Mouse (Mus musculus) liver, postnatal 0 days (tissue): Measurements from ENCODE around the gene Bag6. TPM values are rescaled to one million over a fixed set of nuclear protein-coding genes. Genes with fewer than 3 reads are reported as not detected.

Experiments
- ATAC-seq: fragments of 200-750 bp; cut with Nextera tagmentation; 2 replicates; pipeline ENCODE4 v1.8.0; 2017; ENCODE audit warnings: mild to moderate bottlenecking, moderate library complexity
- DNase-seq: peaks from one replicate; pipeline ENCODE4 v3.0.0-alpha.2; 2016
- H3K27ac ChIP-seq: fragments of 300-500 bp; sonication (generic); 2 replicates; pipeline ENCODE4 v1.5.1; 2014; ENCODE audit warnings: antibody characterized with exemption, moderate library complexity, mild to moderate bottlenecking, low read depth
- H3K27me3 ChIP-seq: fragments of 300-500 bp; sonication (generic); 2 replicates; pipeline ENCODE4 v1.6.1; 2014; ENCODE audit warnings: low read length, control low read depth, mixed read lengths; ENCODE audit not compliant: insufficient read depth
- H3K36me3 ChIP-seq: fragments of 300-500 bp; sonication (generic); replicated peaks from 2 replicates; pipeline ENCODE4 v1.6.1; 2014; ENCODE audit warnings: mild to moderate bottlenecking, control low read depth, low read length, moderate library complexity, mixed read lengths; ENCODE audit not compliant: insufficient read depth
- H3K4me1 ChIP-seq: fragments of 300-500 bp; sonication (generic); 2 replicates; pipeline ENCODE4 v1.6.1; 2014; ENCODE audit warnings: antibody characterized with exemption, mild to moderate bottlenecking, control low read depth; ENCODE audit not compliant: insufficient read depth
- H3K4me2 ChIP-seq: fragments of 300-500 bp; sonication (generic); 2 replicates; pipeline ENCODE4 v1.6.1; 2014; ENCODE audit warnings: low read depth, mild to moderate bottlenecking, low read length, moderate library complexity, mixed read lengths
- H3K4me3 ChIP-seq: fragments of 300-500 bp; sonication (generic); 2 replicates; pipeline ENCODE4 v1.5.1; 2014; ENCODE audit warnings: low read depth, low read length
- H3K9ac ChIP-seq: fragments of 300-500 bp; sonication (generic); replicated peaks from 2 replicates; pipeline ENCODE4 v1.6.1; 2014; ENCODE audit warnings: mild to moderate bottlenecking, moderate library complexity
- H3K9me3 ChIP-seq: fragments of 300-500 bp; sonication (generic); 2 replicates; pipeline ENCODE4 v1.6.1; 2016; ENCODE audit warnings: mild to moderate bottlenecking, control low read depth, low read length, mixed read lengths
- CTCF ChIP-seq: sonication (generic); IDR thresholded peaks from 2 replicates; pipeline ENCODE4 v1.5.1; 2016; ENCODE audit warnings: antibody characterized with exemption, low read depth
- EP300 ChIP-seq: IDR thresholded peaks from 2 replicates; pipeline ENCODE4 v1.6.1; 2016; ENCODE audit warnings: antibody characterized with exemption, low read depth, mild to moderate bottlenecking
- WGBS: fragments of 180-500 bp; shearing (Covaris S2); extraction: QIAGEN DNeasy Blood & Tissue Kit; methylation state at CpG from one replicate; pipeline ENCODE4 v1.1.7; 2014; ENCODE audit not compliant: insufficient replicate concordance; 5-methylcytosine and 5-hydroxymethylcytosine counted together
- polyA plus RNA-seq: library from polyadenylated mRNA; unstranded; fragments of >200 nt; fragmentation: Nextera tagmentation; extraction: Ambion mirVana; gene quantifications from 2 replicates; pipeline ENCODE4 v1.2.1, GENCODE M21; 2015

Bag6 gene
- polyA plus RNA-seq, 1 experiment from 2014 or later: 19.7 TPM

DNA sequence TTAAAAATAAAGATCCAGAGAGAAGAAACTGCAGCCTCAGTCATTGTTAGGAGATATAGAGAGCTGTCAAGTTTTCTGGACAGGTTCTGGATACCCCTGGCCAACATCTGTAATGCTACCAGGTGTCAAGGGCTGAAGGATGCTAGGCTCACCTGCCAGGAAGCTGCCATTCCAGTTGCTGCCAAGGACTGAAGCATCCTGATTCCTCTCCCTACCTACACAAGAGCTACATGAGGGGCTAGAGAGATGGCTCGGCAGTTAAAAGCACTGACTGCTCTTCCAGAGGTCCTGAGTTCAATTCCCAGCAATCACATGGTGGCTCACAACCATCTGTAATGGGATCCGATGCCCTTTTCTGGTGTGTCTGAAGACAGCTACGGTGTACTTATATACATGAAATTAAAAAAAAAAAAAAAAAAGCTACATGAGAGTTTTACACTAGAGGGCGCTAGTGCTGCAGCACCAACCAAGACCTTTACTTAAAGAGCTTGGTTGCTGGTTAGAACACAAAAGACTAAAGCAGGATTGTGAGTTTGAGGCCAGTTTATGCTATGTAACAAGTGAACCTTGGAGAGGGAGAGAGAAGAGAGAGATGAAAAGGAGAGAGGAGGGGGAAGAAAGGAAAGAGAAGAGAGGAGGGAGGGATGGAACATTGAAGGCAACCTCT, 33.7 kb downstream of the Bag6 start:
- TF ChIP-seq EP300 (no peak), CTCF (peak; percentile 79)
- Histone ChIP-seq H3K27ac (no peak overlapping the region), H3K4me2 (no peak overlapping the region), H3K4me1 (peaks cover 11% of the 10 kb centered on the region), H3K4me3 (no peak overlapping the region), H3K36me3 (no peaks in the 10 kb centered on the region), H3K27me3 (no peaks in the 10 kb centered on the region), H3K9me3 (no peaks in the 10 kb centered on the region), H3K9ac (no peak overlapping the region)
- ATAC-seq (no peak), DNase-seq (no peak)
- WGBS: 13% methylated on average over 4 of the region's 4 CpGs

DNA sequence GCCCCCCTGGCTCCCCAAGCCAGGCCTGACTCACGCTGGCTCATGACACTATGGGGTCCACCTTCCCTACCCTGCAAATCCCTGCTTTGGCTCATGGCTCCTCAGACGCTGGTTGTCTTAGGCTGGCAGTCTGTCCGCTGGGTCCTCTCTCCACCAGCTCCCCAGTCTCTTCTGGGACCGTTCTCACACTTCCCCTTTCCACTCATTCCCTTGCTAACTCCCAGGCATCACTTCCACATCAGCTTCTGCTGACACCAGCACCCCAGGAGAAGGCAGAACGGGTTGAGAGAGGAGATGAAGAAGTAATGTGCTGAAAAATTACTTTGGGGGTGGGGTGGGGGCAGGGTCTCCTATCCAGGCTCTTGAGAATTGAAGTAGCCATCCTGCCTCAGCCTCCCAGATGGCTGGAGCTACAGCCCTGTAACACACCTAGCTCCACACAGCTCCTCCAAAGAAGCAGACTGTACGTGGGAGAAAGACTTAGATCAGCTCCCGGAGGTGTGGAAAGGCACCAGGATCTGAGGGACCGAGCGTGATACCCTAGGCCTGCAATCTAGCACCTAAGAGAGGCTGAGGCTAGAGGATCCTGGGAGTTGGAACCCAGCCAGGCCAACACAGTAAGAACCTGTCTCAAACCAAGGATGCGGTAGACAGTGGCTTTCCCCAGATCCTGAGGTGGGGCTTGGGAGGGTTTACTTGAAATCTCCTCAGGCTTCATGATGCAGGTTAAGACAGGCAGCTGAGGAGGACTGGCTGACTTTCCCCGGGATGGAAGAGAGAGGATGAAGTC, 37.7 kb downstream of the Bag6 start:
- no peaks in the 10 kb centered on the region for H3K36me3 ChIP-seq
- WGBS: 53% methylated on average over 11 of the region's 11 CpGs
- H3K4me1 ChIP-seq: 0 out of 2 replicates have a peak, but pooled peaks cover 4% of the 10 kb centered on the region
- ATAC-seq (peak; percentile 24; the same call in 1 of the 2 replicates), DNase-seq (no peak)
- H3K27ac ChIP-seq: peak overlapping the region; percentile 64
- no peaks in the 10 kb centered on the region for H3K9me3 ChIP-seq
- H3K4me3 ChIP-seq: no peak overlapping the region
- peak overlapping the region; percentile 20; the same call in 1 of the 2 replicates for H3K4me2 ChIP-seq
- TF ChIP-seq CTCF: no peak
- TF ChIP-seq EP300: no peak
- no peak overlapping the region for H3K9ac ChIP-seq
- no peaks in the 10 kb centered on the region for H3K27me3 ChIP-seq

DNA sequence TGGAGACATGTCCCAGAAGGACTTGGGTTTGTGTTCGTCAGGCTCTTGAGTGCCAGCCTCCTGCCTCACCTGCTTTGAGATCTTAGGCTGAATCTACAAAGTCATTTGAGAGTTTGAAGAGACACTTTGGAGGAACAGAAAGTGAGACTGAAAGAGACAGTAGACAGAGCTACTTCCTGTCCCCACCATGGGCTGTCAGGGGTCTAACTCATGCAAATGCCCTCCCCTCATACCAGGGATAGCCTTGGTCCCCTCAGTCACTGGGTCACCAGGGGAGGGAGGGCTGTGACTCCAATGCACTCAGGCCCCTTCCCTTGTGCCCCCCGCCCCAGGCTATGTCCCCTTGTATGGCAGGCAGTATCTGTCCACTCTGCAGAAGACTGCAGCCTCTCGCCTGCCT, 38.4 kb downstream of the Bag6 start:
- no peak overlapping the region for H3K9ac ChIP-seq
- 55% methylated on average over 3 of the region's 3 CpGs for WGBS
- TF ChIP-seq EP300 (no peak), CTCF (no peak)
- ATAC-seq (no peak), DNase-seq (no peak)
- H3K36me3 ChIP-seq: no peaks in the 10 kb centered on the region
- no peak overlapping the region for H3K4me3 ChIP-seq
- H3K4me2 ChIP-seq: 0 out of 2 replicates have a peak overlapping the region, but pooled peaks have one; percentile 20
- 0 out of 2 replicates have a peak, but pooled peaks cover 4% of the 10 kb centered on the region for H3K4me1 ChIP-seq
- peak overlapping the region; percentile 64 for H3K27ac ChIP-seq
- no peaks in the 10 kb centered on the region for H3K27me3 ChIP-seq
- H3K9me3 ChIP-seq: no peaks in the 10 kb centered on the region

DNA sequence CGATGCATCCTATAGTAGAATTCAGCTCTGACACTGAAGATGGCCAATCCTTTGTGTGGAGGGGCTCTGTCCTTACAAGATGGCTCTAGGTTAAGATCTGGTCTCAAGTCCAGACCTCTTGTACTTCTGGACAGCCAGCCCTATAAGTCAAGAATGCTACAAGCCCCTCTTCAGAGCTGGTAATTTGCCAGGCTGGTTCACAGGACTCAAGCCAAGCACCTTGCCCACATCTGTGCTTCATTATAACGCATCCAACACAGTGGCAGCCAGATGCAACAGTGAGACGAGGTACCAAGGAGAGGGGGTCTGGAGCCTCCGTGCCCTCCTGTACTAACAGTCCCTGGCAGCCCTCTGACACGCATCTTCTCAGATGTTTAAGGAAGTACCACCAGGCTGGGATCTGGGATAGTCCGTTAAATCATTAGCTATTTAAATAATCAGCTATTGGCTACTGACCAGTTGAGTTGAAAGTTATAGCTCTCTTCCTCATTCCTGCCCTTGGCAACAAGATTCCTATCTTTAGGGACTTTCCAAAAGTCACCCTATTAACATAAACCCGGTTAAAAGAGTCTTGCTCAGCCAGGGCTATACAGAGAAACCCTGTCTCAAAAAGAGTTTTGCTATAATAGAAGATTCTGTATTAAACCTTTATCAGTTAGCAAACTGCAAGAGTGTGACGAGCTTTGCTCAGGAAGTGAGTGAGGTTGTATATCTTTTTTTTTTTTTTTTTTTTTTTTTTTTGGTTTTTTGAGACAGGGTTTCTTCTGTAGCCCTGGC, 39.4 kb downstream of the Bag6 start:
- no peak overlapping the region for H3K27ac ChIP-seq
- no peaks in the 10 kb centered on the region for H3K36me3 ChIP-seq
- no peak overlapping the region for H3K4me2 ChIP-seq
- 0 out of 2 replicates have a peak, but pooled peaks cover 4% of the 10 kb centered on the region for H3K4me1 ChIP-seq
- H3K4me3 ChIP-seq: no peak overlapping the region
- H3K9ac ChIP-seq: no peak overlapping the region
- no peaks in the 10 kb centered on the region for H3K27me3 ChIP-seq
- TF ChIP-seq EP300: no peak
- no peak for TF ChIP-seq CTCF
- 62% methylated on average over 8 of the region's 8 CpGs for WGBS
- ATAC-seq (no peak), DNase-seq (no peak)
- no peaks in the 10 kb centered on the region for H3K9me3 ChIP-seq

DNA sequence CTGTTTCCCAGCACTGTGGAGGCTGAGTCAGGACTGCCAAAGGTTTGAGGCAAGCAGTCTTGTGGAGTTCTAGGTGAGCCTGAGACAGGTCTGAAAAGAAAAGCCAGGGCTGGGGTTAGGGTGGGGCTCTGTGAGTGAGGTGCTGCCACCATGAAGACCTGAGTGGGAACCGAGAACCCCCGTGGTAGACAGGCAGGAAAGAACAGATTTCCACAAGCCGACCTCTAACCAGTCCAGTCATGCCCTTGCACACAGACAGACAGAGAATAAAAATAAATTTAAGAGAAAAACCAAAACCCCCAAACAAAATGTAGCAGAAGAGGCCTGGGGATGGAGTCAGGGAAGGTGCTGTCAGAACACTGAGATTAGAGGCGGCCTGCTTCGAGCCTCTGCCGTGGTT, 40.4 kb downstream of the Bag6 start:
- WGBS: 55% methylated on average over 6 of the region's 6 CpGs
- Histone ChIP-seq H3K27me3 (no peaks in the 10 kb centered on the region), H3K4me2 (no peak overlapping the region), H3K27ac (no peak overlapping the region), H3K9ac (no peak overlapping the region), H3K4me3 (no peak overlapping the region), H3K4me1 (0 out of 2 replicates have a peak, but pooled peaks cover 4% of the 10 kb centered on the region), H3K36me3 (no peaks in the 10 kb centered on the region), H3K9me3 (no peaks in the 10 kb centered on the region)
- DNase-seq (no peak), ATAC-seq (no peak)
- TF ChIP-seq CTCF: no peak
- TF ChIP-seq EP300: no peak

DNA sequence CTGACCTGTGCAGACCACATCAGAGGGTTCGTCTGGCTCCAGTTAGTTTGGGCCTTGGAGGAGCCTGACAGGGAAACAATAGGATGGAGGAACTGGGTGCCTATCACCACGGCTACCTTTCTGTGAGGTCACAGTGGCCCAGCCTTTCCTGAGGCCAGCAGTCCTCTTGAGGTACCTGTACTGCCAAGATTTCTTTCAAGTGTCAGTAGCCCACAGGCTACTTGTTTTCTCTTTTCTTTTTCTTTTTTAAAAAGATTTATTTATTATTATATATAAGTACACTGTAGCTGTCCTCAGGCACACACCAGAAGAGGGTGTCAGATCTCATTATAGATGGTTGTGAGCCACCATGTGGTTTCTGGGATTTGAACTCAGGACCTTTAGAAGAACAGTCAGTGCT, 41.0 kb downstream of the Bag6 start, which contains the start of gene Aif1:
Gene Aif1 (minus strand): TSS at position 101 of the 400 bp plus-strand sequence.
- Histone ChIP-seq H3K27me3 (no peaks in the 10 kb centered on the region), H3K36me3 (no peaks in the 10 kb centered on the region), H3K9me3 (no peaks in the 10 kb centered on the region), H3K9ac (no peak within 1 kb of the TSS), H3K4me2 (no peak within 1 kb of the TSS), H3K4me3 (no peak within 1 kb of the TSS), H3K27ac (no peak within 1 kb of the TSS), H3K4me1 (0 out of 2 replicates have a peak, but pooled peaks cover 4% of the 10 kb centered on the region)
- WGBS: 54% methylated on average over 2 of the region's 2 CpGs
- ATAC-seq (no peak), DNase-seq (no peak)
- TF ChIP-seq CTCF (no peak), EP300 (no peak)
